Mouse (Mus musculus) G1E (cell line): ENCODE data around the gene Phactr4. TPM values are rescaled to one million over a fixed set of nuclear protein-coding genes. Genes with fewer than 3 reads are reported as not detected.
A peak's percentile ranks its signal among the peaks of the same experiment; 100 is the strongest.

Experiments used
- ATAC-seq: 2 replicates; pipeline ENCODE4 v1.8.0; 2016; ENCODE audit warnings: mild to moderate bottlenecking; ENCODE audit not compliant: insufficient number of reproducible peaks, poor library complexity, low FRiP score, severe bottlenecking; ENCODE audit errors: extremely low read depth
- DNase-seq: peaks from one replicate; pipeline ENCODE4 v3.0.0; 2012; ENCODE audit warnings: low spot score
- H3K27me3 ChIP-seq: 2 replicates; pipeline ENCODE4 v1.6.1; 2012; ENCODE audit warnings: mild to moderate bottlenecking, low read length, inconsistent platforms; ENCODE audit not compliant: insufficient read depth
- H3K36me3 ChIP-seq: replicated peaks from 2 replicates; pipeline ENCODE3; 2012; ENCODE audit warnings: mild to moderate bottlenecking, inconsistent platforms
- H3K4me1 ChIP-seq: 2 replicates; pipeline ENCODE4 v1.6.1; 2012; ENCODE audit warnings: low read depth, low read length, inconsistent platforms, mixed read lengths; ENCODE audit not compliant: insufficient read depth
- H3K4me3 ChIP-seq: 2 replicates; pipeline ENCODE4 v1.5.1; 2012; ENCODE audit warnings: low read depth, mild to moderate bottlenecking, inconsistent platforms, low read length, moderate library complexity, mixed read lengths
- H3K9me3 ChIP-seq: replicated peaks from 2 replicates; pipeline ENCODE4 v1.6.1; 2012; ENCODE audit warnings: inconsistent platforms
- CTCF ChIP-seq: IDR thresholded peaks from 2 replicates; pipeline ENCODE4 v1.5.1; 2012; ENCODE audit warnings: low read depth, low read length, inconsistent platforms, mixed read lengths
- GATA1 ChIP-seq: IDR thresholded peaks from 2 replicates; pipeline ENCODE4 v1.6.1; 2012; ENCODE audit warnings: borderline replicate concordance, low read length, inconsistent platforms, mixed read lengths
- GATA2 ChIP-seq: IDR thresholded peaks from 2 replicates; pipeline ENCODE4 v1.6.1; 2012; ENCODE audit warnings: low read depth, low read length, inconsistent platforms, borderline replicate concordance
- POLR2AphosphoS5 ChIP-seq: IDR thresholded peaks from 2 replicates; pipeline ENCODE4 v1.6.1; 2012; ENCODE audit warnings: low read depth, low read length, inconsistent platforms; ENCODE audit not compliant: insufficient replicate concordance
- TAL1 ChIP-seq: conservative IDR thresholded peaks from 2 replicates; pipeline ENCODE4 v1.6.1; 2012; ENCODE audit warnings: low read depth, low read length, inconsistent platforms, mixed read lengths
- polyA plus RNA-seq: library from polyadenylated mRNA; stranded (reverse); fragments of >175 nt; gene quantifications from 2 replicates; pipeline ENCODE4 v1.2.3, GENCODE M21; 2012
- total RNA-seq, 2 experiments: library from RNA; stranded (forward) in 1 of 2; stranded (reverse) in 1 of 2; fragments of 200-1000 nt in 1 of 2; fragments of >200 nt in 1 of 2; fragmentation: Nextera tagmentation in 1 of 2; gene quantifications; 2 replicates each; pipeline ENCODE4 v1.2.3; 2014 to 2017

Gene Phactr4
- total and polyA plus RNA-seq, 3 experiments = 7.7 to 72.5 (median 15.2) TPM

DNA sequence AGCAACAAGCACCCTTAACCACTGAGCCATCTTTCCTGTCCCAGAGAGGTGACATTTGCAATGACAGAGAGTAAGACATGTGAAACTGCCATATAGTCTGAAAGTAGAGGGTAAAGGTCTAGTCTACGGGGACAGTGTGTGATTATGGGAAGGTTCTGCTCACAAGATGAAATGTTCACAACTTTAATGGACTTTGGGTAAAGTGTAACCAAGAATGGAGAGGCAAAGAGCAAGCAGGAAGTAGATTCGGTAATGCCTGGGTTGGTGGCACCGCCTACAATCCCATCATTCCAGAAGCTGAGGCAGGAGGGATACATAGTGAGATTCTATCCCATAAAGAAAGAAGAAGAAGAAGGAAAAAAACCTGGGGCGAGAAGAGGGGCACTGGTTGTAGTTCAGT, 76.0 kb downstream of the Phactr4 start:
- no peaks in the 10 kb centered on the region for H3K27me3 ChIP-seq
- H3K36me3 ChIP-seq = peaks cover 43% of the 10 kb centered on the region
- H3K4me1 ChIP-seq = peaks cover 71% of the 10 kb centered on the region
- no peak for TF ChIP-seq POLR2AphosphoS5
- TF ChIP-seq CTCF = no peak
- H3K9me3 ChIP-seq = no peaks in the 10 kb centered on the region
- ATAC-seq (no peak), DNase-seq (no peak)
- no peak overlapping the region for H3K4me3 ChIP-seq

DNA sequence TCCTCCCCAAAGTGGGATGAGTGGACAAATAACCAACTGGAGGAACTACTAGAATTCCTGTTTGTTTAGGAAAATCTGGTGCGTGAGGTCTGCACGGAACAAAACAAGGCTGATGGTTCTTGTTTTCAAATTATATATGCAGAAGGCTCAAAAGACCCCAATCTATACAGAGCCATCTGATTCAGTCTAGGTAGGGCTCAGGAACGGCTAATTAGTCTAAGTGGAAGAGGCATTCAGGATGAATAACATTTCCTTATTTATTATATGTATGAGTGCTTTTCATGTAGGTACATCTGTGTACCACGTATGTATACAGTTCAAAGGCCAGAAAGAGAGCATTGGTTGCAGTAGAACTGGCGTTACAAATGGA, 76.5 kb downstream of the Phactr4 start:
- H3K27me3 ChIP-seq = no peaks in the 10 kb centered on the region
- peaks cover 43% of the 10 kb centered on the region for H3K36me3 ChIP-seq
- peak overlapping the region; percentile 89; the same call in 1 of the 2 replicates for H3K4me3 ChIP-seq
- DNase-seq (no peak), ATAC-seq (no peak)
- H3K4me1 ChIP-seq = peaks cover 70% of the 10 kb centered on the region
- TF ChIP-seq POLR2AphosphoS5 = no peak
- no peak for TF ChIP-seq CTCF
- no peak for TF ChIP-seq GATA1
- no peak for TF ChIP-seq TAL1
- no peak for TF ChIP-seq GATA2
- H3K9me3 ChIP-seq = no peaks in the 10 kb centered on the region

DNA sequence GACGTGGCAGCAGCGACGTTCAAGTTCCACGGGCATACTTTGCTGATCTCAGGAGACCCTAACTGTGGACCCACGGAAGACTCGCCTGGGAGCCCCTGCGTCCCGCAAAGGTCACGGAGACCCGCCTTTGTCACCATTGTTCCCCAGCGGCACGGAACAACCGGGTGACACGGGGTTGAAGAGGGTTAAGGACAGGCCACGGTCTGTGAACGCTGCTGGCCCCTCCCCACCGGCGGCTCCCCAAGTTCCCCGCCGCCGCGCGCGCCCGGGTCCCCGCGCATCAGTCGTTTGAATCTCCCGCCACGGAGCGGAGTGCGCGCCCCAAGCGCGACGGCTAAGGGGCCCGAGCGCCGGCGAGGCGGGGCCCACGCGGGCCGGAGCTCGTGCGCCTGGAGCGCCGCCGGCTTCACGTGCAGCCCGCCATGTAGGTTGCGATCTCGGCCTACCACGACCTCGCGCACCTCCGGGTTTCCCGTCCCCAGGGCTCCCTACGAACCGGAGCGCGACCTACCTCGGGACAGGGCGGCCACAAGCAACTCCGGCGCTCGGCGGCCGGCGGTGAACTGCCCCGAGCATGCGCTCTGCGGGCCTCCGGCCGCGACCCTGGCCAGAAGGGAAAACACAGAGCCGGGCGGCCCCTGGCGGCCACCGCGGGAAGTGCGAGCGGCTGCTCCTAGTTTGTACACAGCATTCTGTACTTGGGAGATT, 77.0 kb downstream of the Phactr4 start:
- ATAC-seq (no peak), DNase-seq (peak; percentile 92)
- Histone ChIP-seq H3K4me3 (peak overlapping the region; percentile 89), H3K36me3 (peaks cover 44% of the 10 kb centered on the region), H3K27me3 (no peaks in the 10 kb centered on the region), H3K4me1 (peaks cover 69% of the 10 kb centered on the region), H3K9me3 (no peaks in the 10 kb centered on the region)
- TF ChIP-seq TAL1 = no peak
- TF ChIP-seq CTCF = peak; percentile 96
- TF ChIP-seq GATA2 = no peak
- no peak for TF ChIP-seq GATA1
- no peak for TF ChIP-seq POLR2AphosphoS5

DNA sequence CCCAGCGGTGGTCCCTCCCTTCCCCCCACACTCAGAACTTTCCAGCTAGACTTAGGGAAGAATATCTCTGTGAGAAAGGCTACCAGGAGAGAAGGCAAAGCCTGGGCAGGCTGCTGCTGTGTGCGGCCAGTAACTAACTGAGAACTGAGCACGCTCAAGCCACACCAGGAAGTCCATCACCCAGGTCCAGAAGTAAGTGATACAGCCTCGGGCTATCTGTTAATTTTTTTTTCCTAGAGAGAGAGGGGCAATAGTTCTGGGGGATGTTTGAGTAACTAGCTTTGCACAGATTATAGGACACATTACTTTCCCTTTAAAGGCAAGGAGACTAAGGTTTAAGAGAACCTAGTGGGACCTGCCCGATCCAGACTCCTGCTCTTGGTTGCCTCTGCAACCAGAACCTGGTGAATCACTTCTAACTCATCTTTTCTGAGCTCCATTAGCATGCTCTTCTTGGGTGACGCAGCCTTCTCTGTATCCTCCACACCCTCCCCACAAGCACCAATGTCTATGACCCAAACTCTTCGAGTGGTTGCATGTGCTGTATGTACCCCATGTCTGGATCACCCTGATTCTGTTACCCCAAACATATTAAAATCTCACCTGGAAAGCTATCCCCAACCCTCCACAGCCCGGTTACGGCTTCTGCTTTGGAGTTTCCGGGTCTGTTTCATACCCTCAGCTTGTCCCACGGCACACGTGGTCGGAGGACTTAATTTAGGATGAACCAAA, 77.7 kb downstream of the Phactr4 start:
- H3K27me3 ChIP-seq = no peaks in the 10 kb centered on the region
- ATAC-seq (peak; percentile 29; the same call in 1 of the 2 replicates), DNase-seq (peak; percentile 53)
- no peaks in the 10 kb centered on the region for H3K9me3 ChIP-seq
- peaks cover 62% of the 10 kb centered on the region for H3K4me1 ChIP-seq
- H3K4me3 ChIP-seq = peak overlapping the region; percentile 89
- peaks cover 51% of the 10 kb centered on the region for H3K36me3 ChIP-seq
- no peak for TF ChIP-seq GATA1
- no peak for TF ChIP-seq TAL1
- TF ChIP-seq GATA2 = no peak
- no peak for TF ChIP-seq CTCF
- no peak for TF ChIP-seq POLR2AphosphoS5

DNA sequence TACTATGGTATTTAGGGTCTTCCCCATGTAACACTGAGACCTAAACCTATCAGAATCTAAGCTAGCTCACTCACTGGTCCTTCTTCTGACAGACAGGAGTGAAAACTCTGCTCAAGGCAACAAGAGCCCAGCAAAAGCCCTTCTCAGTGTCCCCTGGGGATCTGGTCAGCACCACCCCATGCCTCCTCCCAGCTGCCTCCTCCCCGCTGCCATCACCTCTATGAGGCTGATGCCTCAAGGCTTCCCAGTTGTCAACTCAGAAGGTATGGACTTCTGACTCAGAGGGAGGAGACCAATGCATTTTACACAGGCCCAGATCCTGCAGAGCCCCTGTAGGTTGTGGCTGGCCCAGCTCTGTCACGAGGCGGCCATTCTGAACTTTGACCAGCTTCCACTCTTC, 80.8 kb downstream of the Phactr4 start:
- TF ChIP-seq POLR2AphosphoS5 = no peak
- no peak for TF ChIP-seq GATA1
- TF ChIP-seq TAL1 = no peak
- DNase-seq (no peak), ATAC-seq (no peak)
- peaks cover 75% of the 10 kb centered on the region for H3K36me3 ChIP-seq
- H3K9me3 ChIP-seq = no peaks in the 10 kb centered on the region
- no peaks in the 10 kb centered on the region; the same call in 1 of the 2 replicates for H3K27me3 ChIP-seq
- peaks cover 62% of the 10 kb centered on the region for H3K4me1 ChIP-seq
- no peak overlapping the region; the same call in 1 of the 2 replicates for H3K4me3 ChIP-seq

DNA sequence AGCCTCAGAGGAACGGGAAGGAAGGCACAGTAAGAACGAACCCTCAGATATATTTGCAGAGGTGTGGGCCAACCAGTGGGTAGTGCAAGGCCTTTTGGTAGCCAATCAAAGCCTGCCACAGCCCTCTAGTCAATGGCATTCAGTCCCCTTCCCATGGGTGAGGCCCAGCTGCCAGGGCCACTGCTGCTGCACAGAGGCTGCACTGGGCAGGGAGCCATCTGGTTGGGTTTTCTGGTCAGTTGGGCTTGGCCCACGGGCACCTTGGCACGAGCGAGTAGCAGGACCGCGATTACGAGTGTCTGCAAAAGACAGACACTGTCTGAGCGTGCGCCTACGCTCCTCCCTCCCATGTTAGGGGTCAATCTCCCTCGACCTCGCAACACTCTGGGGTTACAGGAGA, 83.3 kb downstream of the Phactr4 start:
- no peak overlapping the region for H3K4me3 ChIP-seq
- H3K4me1 ChIP-seq = peaks cover 58% of the 10 kb centered on the region
- H3K9me3 ChIP-seq = no peaks in the 10 kb centered on the region
- ATAC-seq = no peak
- no peaks in the 10 kb centered on the region; the same call in 1 of the 2 replicates for H3K27me3 ChIP-seq
- peaks cover 95% of the 10 kb centered on the region for H3K36me3 ChIP-seq
- no peak for DNase-seq
- TF ChIP-seq GATA2 (no peak), CTCF (no peak), TAL1 (no peak), GATA1 (no peak), POLR2AphosphoS5 (no peak)
